In the genomic region with DNA sequence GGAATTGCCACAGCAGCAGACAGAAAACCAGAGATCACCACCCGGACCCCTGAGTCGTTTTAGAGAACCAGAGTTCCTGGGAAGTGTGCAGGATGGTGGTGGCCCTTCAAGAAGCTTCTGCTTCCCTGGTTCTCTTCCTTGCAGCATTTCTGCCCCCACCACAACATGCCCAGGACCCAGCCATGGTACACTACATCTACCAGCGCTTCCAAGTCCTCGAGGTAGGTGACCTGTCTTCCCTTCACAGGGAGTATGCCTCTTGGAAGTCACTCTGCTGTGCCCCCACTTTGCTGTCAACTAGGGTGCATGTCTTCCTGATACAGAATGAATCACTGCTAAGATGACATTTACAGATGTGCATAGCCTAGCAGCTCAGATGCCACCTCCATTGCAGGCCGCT, we compare ENCODE assay signal across 10 mouse cellular contexts. TPM values are rescaled to one million over a fixed set of nuclear protein-coding genes. Genes with fewer than 3 reads are reported as not detected.
DNase-seq lines count a peak whose midpoint lies in the region; ATAC-seq and TF ChIP-seq lines count a peak whose summit lies in the region.
"Had no signal": no experiment of that assay in that cellular context is flagged by ENCODE, and none has a peak within 500 bp of the region (broad histone marks: within the 10 kb centered on the region; RNA-seq: fewer than 3 reads in every experiment).

No protein-coding gene starts in this region.

- DNase-seq in kidney, postnatal 0 days (ENCODE audit: low spot score) = no peak
- DNase-seq in kidney, adult 8-10 months = no peak
- no peak for DNase-seq in embryonic facial prominence, embryonic 14.5 days (ENCODE audit: low spot score)
- no peak for DNase-seq in urinary bladder, postnatal 25 days (ENCODE audit: low spot score)
- no peak for DNase-seq in spleen, postnatal 14 days (ENCODE audit: low spot score in 2 of 2)

- no peaks in the 10 kb centered on the region for H3K4me1 ChIP-seq in forebrain, embryonic 12.5 days
- no peaks in the 10 kb centered on the region for H3K4me1 ChIP-seq in forebrain, embryonic 16.5 days (replicated peaks; ENCODE audit: control insufficient read depth, insufficient read depth, low read length)
- H3K4me1 ChIP-seq in kidney, postnatal 0 days (replicated peaks; ENCODE audit: insufficient read depth, low read length) = 0 out of 2 replicates have a peak, but pooled peaks cover 10% of the 10 kb centered on the region
- peaks cover 15% of the 10 kb centered on the region for H3K4me1 ChIP-seq in embryonic facial prominence, embryonic 14.5 days (ENCODE audit: control insufficient read depth, insufficient read depth, low read length)
- no peaks in the 10 kb centered on the region for H3K4me1 ChIP-seq in liver, embryonic 12.5 days

- H3K4me3 ChIP-seq in forebrain, embryonic 12.5 days (replicated peaks) = 0 out of 2 replicates have a peak overlapping the region, but pooled peaks have one; percentile 1
- H3K4me3 ChIP-seq in forebrain, embryonic 16.5 days (replicated peaks; ENCODE audit: low read length) = no peak overlapping the region
- H3K4me3 ChIP-seq in kidney, postnatal 0 days (replicated peaks; ENCODE audit: low read depth, low read length) = peak overlapping the region; percentile 42
- peak overlapping the region; percentile 46 for H3K4me3 ChIP-seq in embryonic facial prominence, embryonic 14.5 days (ENCODE audit: low read depth, low read length)
- H3K4me3 ChIP-seq in liver, embryonic 12.5 days = no peak overlapping the region; the same call in 1 of the 2 replicates
- H3K4me3 ChIP-seq: myocyte had no signal

- H3K27me3 ChIP-seq in forebrain, embryonic 12.5 days = no peaks in the 10 kb centered on the region
- no peaks in the 10 kb centered on the region for H3K27me3 ChIP-seq in forebrain, embryonic 16.5 days (replicated peaks; ENCODE audit: control insufficient read depth, insufficient read depth, low read length)
- no peaks in the 10 kb centered on the region for H3K27me3 ChIP-seq in kidney, postnatal 0 days (ENCODE audit: insufficient read depth, low read length)
- H3K27me3 ChIP-seq in embryonic facial prominence, embryonic 14.5 days (replicated peaks; ENCODE audit: control insufficient read depth, insufficient read depth, low read length) = no peaks in the 10 kb centered on the region
- H3K27me3 ChIP-seq in liver, embryonic 12.5 days (replicated peaks) = no peaks in the 10 kb centered on the region

- H3K36me3 ChIP-seq in forebrain, embryonic 12.5 days (replicated peaks) = no peaks in the 10 kb centered on the region
- H3K36me3 ChIP-seq in forebrain, embryonic 16.5 days (ENCODE audit: control insufficient read depth, insufficient read depth) = no peaks in the 10 kb centered on the region
- H3K36me3 ChIP-seq in kidney, postnatal 0 days (ENCODE audit: insufficient read depth, low read length) = no peaks in the 10 kb centered on the region
- H3K36me3 ChIP-seq in embryonic facial prominence, embryonic 14.5 days (ENCODE audit: control insufficient read depth, insufficient read depth, low read length) = peaks cover 18% of the 10 kb centered on the region
- peaks cover 3% of the 10 kb centered on the region; the same call in 1 of the 2 replicates for H3K36me3 ChIP-seq in liver, embryonic 12.5 days

- no peaks in the 10 kb centered on the region for H3K9me3 ChIP-seq in forebrain, embryonic 12.5 days
- peaks cover 4% of the 10 kb centered on the region; the same call in 1 of the 2 replicates for H3K9me3 ChIP-seq in forebrain, embryonic 16.5 days (ENCODE audit: control insufficient read depth, low read length)
- no peaks in the 10 kb centered on the region for H3K9me3 ChIP-seq in kidney, postnatal 0 days (replicated peaks; ENCODE audit: low read length)
- 0 out of 2 replicates have a peak, but pooled peaks cover 6% of the 10 kb centered on the region for H3K9me3 ChIP-seq in embryonic facial prominence, embryonic 14.5 days (ENCODE audit: control insufficient read depth, low read length)
- H3K9me3 ChIP-seq in liver, embryonic 12.5 days (replicated peaks) = no peaks in the 10 kb centered on the region

- H3K9ac ChIP-seq in forebrain, embryonic 12.5 days = no peak overlapping the region
- H3K9ac ChIP-seq in forebrain, embryonic 16.5 days (replicated peaks; ENCODE audit: low read depth, low read length) = no peak overlapping the region
- H3K9ac ChIP-seq in kidney, postnatal 0 days (ENCODE audit: low read depth, low read length) = peak overlapping the region; percentile 31; the same call in 1 of the 2 replicates
- peak overlapping the region; percentile 62 for H3K9ac ChIP-seq in embryonic facial prominence, embryonic 14.5 days (ENCODE audit: low read depth, low read length)
- no peak overlapping the region for H3K9ac ChIP-seq in liver, embryonic 12.5 days
- H3K9ac ChIP-seq: liver, embryonic 14.5 days had no signal

- no peak for TF ChIP-seq CTCF in kidney, postnatal 0 days (IDR thresholded peaks at IDR 0.05; ENCODE audit: low read depth)

- ATAC-seq in forebrain, embryonic 12.5 days (ENCODE audit: low FRiP score) = no peak
- ATAC-seq in forebrain, embryonic 16.5 days = no peak
- no peak; the same call in 1 of the 2 replicates for ATAC-seq in kidney, postnatal 0 days (replicated peaks; ENCODE audit: low FRiP score, low read depth)
- ATAC-seq in embryonic facial prominence, embryonic 14.5 days (ENCODE audit: low read depth) = no peak
- no peak for ATAC-seq in liver, embryonic 12.5 days

- no peak overlapping the region for H3K4me2 ChIP-seq in forebrain, embryonic 12.5 days
- H3K4me2 ChIP-seq in forebrain, embryonic 16.5 days (ENCODE audit: low read length) = no peak overlapping the region
- H3K4me2 ChIP-seq in kidney, postnatal 0 days (ENCODE audit: low read length) = peak overlapping the region; percentile 54
- H3K4me2 ChIP-seq in embryonic facial prominence, embryonic 14.5 days (ENCODE audit: low read depth, low read length) = peak overlapping the region; percentile 56
- H3K4me2 ChIP-seq in liver, embryonic 12.5 days = peak overlapping the region; percentile 25; the same call in 1 of the 2 replicates

- H3K27ac ChIP-seq in forebrain, embryonic 12.5 days = no peak overlapping the region
- H3K27ac ChIP-seq in forebrain, embryonic 16.5 days (ENCODE audit: low read length) = no peak overlapping the region
- peak overlapping the region; percentile 91 for H3K27ac ChIP-seq in kidney, postnatal 0 days
- peak overlapping the region; percentile 92 for H3K27ac ChIP-seq in embryonic facial prominence, embryonic 14.5 days (replicated peaks; ENCODE audit: low read depth, low read length)
- H3K27ac ChIP-seq in liver, embryonic 12.5 days = no peak overlapping the region
- H3K27ac ChIP-seq: liver, embryonic 14.5 days had no signal

- 78% methylated on average over 5 of the region's 5 CpGs for WGBS in forebrain, embryonic 12.5 days
- 81% methylated on average over 5 of the region's 5 CpGs for WGBS in forebrain, embryonic 16.5 days
- WGBS in kidney, postnatal 0 days = 25% methylated on average over 5 of the region's 5 CpGs
- 25% methylated on average over 5 of the region's 5 CpGs for WGBS in embryonic facial prominence, embryonic 14.5 days
- 56% methylated on average over 5 of the region's 5 CpGs for WGBS in liver, embryonic 12.5 days (ENCODE audit: insufficient replicate concordance)

RNA-seq across cellular contexts. Expression of a gene that starts 0.4 kb away (rescaled TPM):
- polyA plus RNA-seq in forebrain, embryonic 12.5 days (2016; fragmentation: Nextera tagmentation; extraction: Ambion mirVana) = 4.1 and 5.7 TPM in 2 replicates
- polyA plus RNA-seq in forebrain, embryonic 16.5 days (2015; fragmentation: Nextera tagmentation; extraction: Ambion mirVana) = 2.6 and 4.5 TPM in 2 replicates
- polyA plus RNA-seq in kidney, postnatal 0 days (2015; fragmentation: Nextera tagmentation; extraction: Ambion mirVana) = 24.5 and 24.9 TPM in 2 replicates
- 26.9 and 31.3 TPM in 2 replicates for polyA plus RNA-seq in embryonic facial prominence, embryonic 14.5 days (2014; fragmentation: Nextera tagmentation; extraction: Ambion mirVana)
- 2.8 and 3.7 TPM in 2 replicates for polyA plus RNA-seq in liver, embryonic 12.5 days (2016; fragmentation: Nextera tagmentation; extraction: Ambion mirVana)
- polyA plus RNA-seq: myocyte had no signal

RNA-seq across cellular contexts. Expression of a gene that starts 27.3 kb away (rescaled TPM):
- polyA plus RNA-seq in forebrain, embryonic 12.5 days (2016; fragmentation: Nextera tagmentation; extraction: Ambion mirVana) = 2.0 and 2.7 TPM in 2 replicates
- 1.5 and 1.7 TPM in 2 replicates for polyA plus RNA-seq in forebrain, embryonic 16.5 days (2015; fragmentation: Nextera tagmentation; extraction: Ambion mirVana)
- 7.2 and 8.3 TPM in 2 replicates for polyA plus RNA-seq in kidney, postnatal 0 days (2015; fragmentation: Nextera tagmentation; extraction: Ambion mirVana)
- 12.4 and 14.3 TPM in 2 replicates for polyA plus RNA-seq in embryonic facial prominence, embryonic 14.5 days (2014; fragmentation: Nextera tagmentation; extraction: Ambion mirVana)
- polyA plus RNA-seq in liver, embryonic 12.5 days (2016; fragmentation: Nextera tagmentation; extraction: Ambion mirVana) = 3.9 and 4.0 TPM in 2 replicates

RNA-seq across cellular contexts. Expression of a gene that starts 57.3 kb away (rescaled TPM):
- polyA plus RNA-seq in forebrain, embryonic 12.5 days (2016; fragmentation: Nextera tagmentation; extraction: Ambion mirVana) = not detected in 2 replicates
- not detected in 2 replicates for polyA plus RNA-seq in forebrain, embryonic 16.5 days (2015; fragmentation: Nextera tagmentation; extraction: Ambion mirVana)
- not detected in 2 replicates for polyA plus RNA-seq in kidney, postnatal 0 days (2015; fragmentation: Nextera tagmentation; extraction: Ambion mirVana)
- polyA plus RNA-seq in embryonic facial prominence, embryonic 14.5 days (2014; fragmentation: Nextera tagmentation; extraction: Ambion mirVana) = not detected in 2 replicates
- not detected in 2 replicates for polyA plus RNA-seq in liver, embryonic 12.5 days (2016; fragmentation: Nextera tagmentation; extraction: Ambion mirVana)
- polyA plus RNA-seq: liver, embryonic 14.5 days; myocyte had no signal

Comparison
In these comparisons a context has a peak if more than half of its experiments do, and no peak if none do; other contexts are left out.
1. H3K4me3 ChIP-seq: peak in forebrain, embryonic 12.5 days (single experiment), kidney, postnatal 0 days (single experiment) and embryonic facial prominence, embryonic 14.5 days (single experiment); none in forebrain, embryonic 16.5 days (single experiment) and liver, embryonic 12.5 days (single experiment).
2. H3K27ac ChIP-seq: peak in kidney, postnatal 0 days (single experiment) and embryonic facial prominence, embryonic 14.5 days (single experiment); none in forebrain, embryonic 12.5 days (single experiment), forebrain, embryonic 16.5 days (single experiment) and liver, embryonic 12.5 days (single experiment).
3. H3K4me2 ChIP-seq: peak in kidney, postnatal 0 days (single experiment), embryonic facial prominence, embryonic 14.5 days (single experiment) and liver, embryonic 12.5 days (single experiment); none in forebrain, embryonic 12.5 days (single experiment) and forebrain, embryonic 16.5 days (single experiment).
4. H3K9ac ChIP-seq: peak in kidney, postnatal 0 days (single experiment) and embryonic facial prominence, embryonic 14.5 days (single experiment); none in forebrain, embryonic 12.5 days (single experiment), forebrain, embryonic 16.5 days (single experiment) and liver, embryonic 12.5 days (single experiment).